Mouse (Mus musculus) fibroblast of lung, adult 2 months (primary cell): ENCODE measurements around the gene Rrn3.
"Not testable (repeated sequence)": the region's sequence is repeated elsewhere in the genome, so short reads cannot be mapped to it uniquely, and the experiment has no call there.

ENCODE experiments used
- DNase-seq: peaks from one replicate; pipeline ENCODE4 v3.0.0-alpha.2; 2011; ENCODE audit warnings: low read depth

The Rrn3 gene

DNA sequence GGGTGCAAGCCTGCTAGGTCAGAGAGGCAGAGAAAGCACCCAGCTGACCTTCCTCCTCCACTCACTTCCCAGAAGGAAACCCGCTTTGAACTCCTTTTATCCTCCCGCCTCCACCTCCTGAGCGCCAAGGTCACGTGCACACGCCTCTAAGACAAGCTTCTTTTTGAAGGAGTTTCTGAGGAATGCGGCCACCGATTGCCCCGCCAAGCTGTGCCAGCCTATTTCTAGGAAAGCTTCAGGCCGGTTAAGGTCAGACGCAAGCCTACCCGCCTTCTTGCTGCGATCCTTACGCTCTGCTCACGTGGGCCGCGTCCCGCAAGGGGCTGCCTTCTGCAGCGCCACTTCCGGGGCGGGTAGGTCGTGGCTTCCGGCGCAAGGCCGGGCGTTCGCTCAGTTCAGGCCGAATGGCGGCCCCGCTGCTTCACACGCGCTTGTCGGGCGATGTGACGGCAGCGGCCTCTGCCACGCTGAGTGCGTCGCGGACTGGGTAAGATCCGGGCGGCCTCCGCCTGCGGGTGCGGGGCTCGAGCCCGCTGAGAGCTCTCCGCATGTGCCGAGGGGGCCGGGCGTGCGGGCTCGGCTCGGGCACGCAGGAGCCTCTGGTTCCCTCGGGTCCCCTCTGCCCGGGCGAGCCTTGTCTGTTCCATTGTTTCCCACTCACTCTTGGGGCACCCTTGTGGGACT, at the start of gene Rrn3:
TSS of gene Rrn3 (plus strand) at position 356 of the 684 bp plus-strand sequence.
- DNase-seq = peak; percentile 75

DNA sequence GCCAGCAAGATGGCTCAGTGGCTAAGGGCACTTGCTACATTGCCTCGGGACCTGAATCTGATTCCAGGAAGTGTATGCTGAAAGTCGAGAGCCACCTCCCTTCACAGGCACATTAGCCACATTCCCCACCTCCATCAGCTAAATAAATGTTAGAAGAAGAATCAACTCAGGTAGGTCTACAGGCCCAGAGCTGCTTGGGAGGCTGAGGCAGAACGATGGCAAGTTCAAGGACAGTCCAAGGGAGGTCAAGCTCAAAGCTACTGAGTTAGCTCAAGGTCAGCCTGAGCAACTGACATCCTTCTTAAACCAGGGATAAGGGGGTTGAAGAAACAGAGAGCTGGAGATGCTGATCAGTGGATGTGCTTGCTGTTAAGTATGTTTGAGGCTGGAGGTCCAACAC, 47.7 kb upstream of the Rrn3 start:
- DNase-seq = no peak

DNA sequence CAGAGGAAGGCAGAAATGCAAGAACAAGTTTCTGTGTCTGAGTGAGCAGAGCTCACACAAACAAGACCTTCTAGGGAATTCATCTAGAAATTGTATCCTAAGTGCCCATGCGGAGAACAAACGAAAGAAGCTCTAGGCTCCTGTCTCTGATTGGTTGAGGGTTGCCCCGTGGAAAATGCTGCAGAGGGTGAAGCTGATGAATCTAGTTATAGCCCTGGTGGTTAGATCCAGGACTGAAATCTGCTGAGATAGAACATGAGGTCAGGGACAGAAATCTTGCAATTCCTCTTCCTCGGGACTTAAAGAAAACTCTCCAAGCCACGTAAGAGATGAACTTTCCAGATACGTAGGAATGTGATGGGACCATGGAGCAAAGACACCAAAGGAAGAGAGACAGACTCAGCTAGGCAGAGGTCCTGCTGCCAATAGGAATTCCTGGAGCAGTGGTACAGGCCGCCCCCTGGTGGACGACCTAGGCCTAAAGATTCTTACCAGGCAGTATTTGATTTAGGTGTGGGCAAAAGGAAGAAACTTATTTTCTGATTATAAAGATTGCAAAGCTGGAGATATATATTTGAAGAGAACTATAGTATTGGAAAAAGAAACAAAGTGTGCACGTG, 46.9 kb upstream of the Rrn3 start:
- peak; percentile 29 for DNase-seq

DNA sequence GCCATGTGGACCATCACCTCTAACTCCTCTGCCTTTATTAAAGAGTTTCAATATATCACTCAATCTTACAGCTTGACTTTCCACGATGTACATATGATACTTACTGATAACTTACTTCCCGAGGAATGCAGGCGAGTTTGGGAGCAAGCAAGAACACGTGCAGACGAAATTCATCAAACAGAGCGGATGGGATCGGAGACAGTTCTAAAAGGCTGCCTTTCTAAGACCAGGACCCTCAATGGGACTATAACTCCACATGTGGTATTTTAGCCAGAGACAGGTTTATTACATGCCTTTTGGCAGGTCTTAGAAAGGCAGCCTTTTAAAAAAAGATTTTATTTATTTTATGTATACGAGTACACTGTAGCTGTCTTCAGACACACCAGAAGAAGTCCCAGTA, 44.5 kb upstream of the Rrn3 start:
- DNase-seq = no peak

- not testable (repeated sequence) for DNase-seq
Measured at GRCm38 (mm10) chr16:13739044-13739443, 41.5 kb upstream of the Rrn3 start.

DNA sequence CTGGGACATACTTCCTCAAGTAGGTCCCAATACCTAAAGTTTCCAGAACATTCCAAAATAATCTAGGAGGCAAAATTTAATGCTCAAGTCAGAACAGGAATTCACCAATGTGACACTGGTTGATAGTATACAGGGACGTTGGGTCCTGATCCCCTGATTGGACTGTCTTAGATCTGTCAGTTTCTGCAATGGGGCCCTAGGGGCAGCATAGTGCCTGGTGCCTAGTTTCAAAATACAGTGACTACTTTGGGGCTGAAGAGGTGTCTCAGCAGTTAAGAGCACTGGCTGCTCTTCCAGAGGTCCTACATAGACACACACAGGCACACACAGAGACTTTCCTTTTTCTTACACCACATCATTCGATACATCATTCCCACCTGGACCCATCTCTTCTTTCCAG, 39.7 kb upstream of the Rrn3 start:
- no peak for DNase-seq

DNA sequence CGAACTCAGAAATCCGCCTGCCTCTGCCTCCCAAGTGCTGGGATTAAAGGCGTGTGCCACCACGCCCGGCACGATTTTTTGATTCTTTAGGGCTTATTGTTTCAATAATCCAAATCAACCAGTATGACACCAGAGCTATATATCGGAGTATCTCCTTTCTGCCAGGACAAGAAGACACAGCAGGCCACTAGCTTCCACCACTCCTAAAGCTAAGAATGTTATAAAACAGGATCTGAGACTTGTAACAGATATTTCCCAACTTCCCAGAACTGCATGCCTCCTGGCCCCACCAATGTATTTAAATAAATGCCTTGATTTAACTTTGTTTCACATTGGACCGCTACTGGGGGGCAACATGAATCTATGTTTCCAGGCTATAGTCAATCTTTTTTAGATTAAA, 32.8 kb upstream of the Rrn3 start:
- no peak for DNase-seq

DNA sequence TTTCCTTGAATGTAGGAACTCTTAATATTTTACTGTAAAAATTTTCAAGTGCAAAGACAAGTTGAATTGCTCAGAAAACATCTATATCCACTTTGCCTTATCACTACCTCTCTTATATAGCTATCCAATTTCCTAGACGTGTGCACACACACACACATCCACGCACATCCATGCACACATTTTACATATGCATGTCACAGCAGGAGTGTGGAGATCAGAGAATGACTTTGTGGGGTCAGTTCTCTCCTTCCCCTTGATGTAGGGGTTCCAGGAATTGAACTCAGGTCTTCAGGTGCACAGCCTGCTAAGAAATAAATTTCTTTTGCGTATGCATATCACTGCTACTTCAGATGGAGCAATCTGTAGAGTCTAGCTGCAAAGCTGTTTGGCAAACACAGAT, 32.4 kb upstream of the Rrn3 start:
- DNase-seq = no peak

- not testable (repeated sequence) for DNase-seq
Measured at GRCm38 (mm10) chr16:13748813-13749212, 31.7 kb upstream of the Rrn3 start.

DNA sequence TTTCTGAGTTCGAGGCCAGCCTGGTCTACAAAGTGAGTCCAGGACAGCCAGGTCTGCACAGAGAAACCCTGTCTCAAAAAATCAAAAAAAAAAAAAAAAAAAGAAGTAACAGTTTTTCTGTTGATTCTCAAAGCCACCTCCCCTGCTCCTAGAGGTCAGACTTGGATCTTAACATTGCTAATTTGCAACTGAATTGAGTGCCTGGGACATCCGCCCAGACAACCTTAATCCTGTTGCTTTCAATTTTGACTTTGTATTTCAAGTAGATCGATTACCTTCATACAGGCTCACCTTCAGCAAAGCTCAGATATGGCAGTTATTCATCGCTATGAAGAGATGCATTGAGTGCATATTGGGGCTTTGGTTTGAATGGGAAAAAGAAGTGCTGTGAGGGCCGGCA, 31.2 kb upstream of the Rrn3 start:
- no peak for DNase-seq

DNA sequence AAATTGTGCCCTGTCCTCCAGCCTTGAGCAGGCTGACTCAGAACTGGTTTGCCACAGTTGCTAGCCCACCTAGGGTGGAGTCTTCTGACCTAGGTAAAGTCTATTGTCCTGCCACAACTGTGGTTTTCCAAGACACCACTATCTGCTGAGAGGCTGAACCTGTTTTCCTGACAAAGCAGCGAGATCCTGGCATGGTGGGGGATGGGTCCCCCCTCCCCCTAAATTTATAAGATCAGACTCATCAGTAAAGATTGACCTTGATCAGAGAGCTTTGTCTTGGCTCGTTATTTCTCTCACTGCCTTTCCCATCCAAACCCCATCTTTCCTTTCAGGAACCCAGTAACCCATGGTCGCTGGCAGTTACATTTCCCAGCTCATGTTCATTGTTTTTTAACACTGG, 30.5 kb upstream of the Rrn3 start:
- no peak for DNase-seq

GRCm38 (mm10) chr16:13750626-13751025, 29.9 kb upstream of the Rrn3 start:
- DNase-seq = no peak

- DNase-seq = no peak
Measured at GRCm38 (mm10) chr16:13753986-13754385, 26.5 kb upstream of the Rrn3 start.

GRCm38 (mm10) chr16:13754400-13755190, 25.9 kb upstream of the Rrn3 start:
- peak; percentile 82 for DNase-seq

DNA sequence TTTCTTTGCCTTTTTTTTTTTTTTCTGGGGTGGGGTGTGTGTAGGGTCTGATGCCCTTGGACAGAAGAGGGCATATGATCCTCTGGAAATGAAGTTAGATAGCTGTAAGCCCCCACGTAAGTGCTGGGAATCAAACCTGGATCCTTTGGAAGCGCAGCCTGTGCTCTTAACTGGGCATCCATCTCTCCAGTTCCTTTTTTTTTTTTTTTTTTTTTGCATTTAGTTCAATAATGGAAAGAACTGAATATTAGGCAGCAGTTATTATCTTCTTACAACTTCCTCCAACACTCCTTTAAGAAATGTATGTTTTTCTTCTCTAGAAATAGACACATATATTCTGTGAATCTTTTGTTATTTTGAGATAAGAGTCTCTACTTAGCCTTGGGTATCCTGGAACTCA, 22.7 kb upstream of the Rrn3 start:
- DNase-seq = no peak

DNA sequence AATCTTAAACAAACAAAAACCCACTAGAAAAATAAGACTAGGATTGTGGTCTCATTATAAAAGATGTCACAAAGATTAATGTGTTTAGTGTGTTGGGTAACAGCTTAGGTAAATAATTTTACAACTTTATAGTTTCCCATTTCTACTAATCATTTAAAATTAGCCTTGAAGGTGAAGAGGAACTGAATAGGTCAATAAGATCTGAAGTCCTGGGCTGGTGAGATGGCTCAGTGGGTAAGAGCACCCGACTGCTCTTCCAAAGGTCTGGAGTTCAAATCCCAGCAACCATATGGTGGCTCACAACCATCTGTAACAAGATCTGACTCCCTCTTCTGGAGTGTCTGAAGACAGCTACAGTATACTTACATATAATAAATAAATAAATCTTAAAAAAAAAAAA, 17.7 kb upstream of the Rrn3 start:
- DNase-seq = not testable (repeated sequence)

DNA sequence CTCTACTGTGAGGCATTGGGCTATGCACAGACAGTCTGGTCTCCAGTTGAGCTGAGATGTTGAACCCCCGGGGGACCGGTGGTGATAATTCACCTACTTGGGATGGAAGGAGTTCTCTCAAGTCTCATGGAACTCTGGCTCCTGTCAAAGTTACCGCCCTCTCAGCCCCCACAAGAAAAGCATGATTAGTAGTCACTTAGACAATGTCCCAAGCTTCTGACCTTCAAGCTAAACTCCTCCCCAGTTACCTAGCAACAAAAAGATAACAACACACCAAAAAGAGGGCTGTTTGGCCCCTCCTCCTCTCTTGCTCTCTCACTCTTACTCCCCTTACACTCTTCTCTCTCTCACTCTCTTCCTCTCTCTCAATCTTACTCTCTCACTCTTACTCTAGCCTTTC, 16.0 kb upstream of the Rrn3 start:
- DNase-seq = no peak

- peak; percentile 54 for DNase-seq
Measured at GRCm38 (mm10) chr16:13766367-13766766, 14.1 kb upstream of the Rrn3 start.

DNA sequence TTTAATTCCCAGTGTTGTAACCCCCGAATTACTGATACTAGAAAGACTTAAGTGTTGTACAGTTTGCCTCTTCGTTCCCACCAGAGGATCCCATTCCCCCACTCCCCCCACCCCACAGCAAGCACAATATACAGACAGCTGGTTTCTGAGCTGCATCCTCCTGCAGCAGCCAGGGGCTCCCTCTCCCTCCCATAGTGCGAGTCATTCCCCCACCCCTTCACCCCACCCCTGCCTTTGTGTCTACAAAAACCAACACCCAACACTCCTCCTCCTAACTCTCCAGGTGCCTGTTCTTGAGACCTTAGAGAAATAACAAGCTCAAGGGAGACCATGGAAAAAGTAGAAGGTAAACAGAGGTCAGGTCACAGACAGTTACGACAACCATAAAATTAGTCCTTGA, 8.9 kb upstream of the Rrn3 start:
- not testable (repeated sequence) for DNase-seq

DNA sequence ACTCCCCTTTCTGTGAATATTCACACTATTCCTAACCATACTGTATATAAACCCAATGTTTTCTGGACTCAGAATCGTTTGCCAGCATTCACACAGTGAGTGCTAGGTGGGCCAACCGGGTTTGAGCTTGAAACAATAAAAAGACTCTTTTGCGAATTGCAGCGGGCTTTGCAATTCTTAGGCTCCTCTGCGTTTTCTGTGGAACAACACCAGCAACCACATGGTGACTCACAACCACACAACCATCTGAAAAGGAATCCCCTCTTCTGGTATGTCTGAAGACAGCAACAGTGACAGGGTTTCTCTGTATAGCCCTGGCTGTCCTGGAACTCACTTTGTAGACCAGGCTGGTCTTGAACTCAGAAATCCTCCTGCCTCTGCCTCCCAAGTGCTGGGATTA, 8.5 kb upstream of the Rrn3 start:
- DNase-seq = not testable (repeated sequence)

- DNase-seq = not testable (repeated sequence)
Measured at GRCm38 (mm10) chr16:13774011-13774410, 6.5 kb upstream of the Rrn3 start.

GRCm38 (mm10) chr16:13774651-13775050, 5.9 kb upstream of the Rrn3 start:
- not testable (repeated sequence) for DNase-seq

- DNase-seq = no peak
Measured at GRCm38 (mm10) chr16:13781216-13781615, 708 bp downstream of the Rrn3 start.
